8 mouse cellular contexts compared by ENCODE assay signal in the genomic region with DNA sequence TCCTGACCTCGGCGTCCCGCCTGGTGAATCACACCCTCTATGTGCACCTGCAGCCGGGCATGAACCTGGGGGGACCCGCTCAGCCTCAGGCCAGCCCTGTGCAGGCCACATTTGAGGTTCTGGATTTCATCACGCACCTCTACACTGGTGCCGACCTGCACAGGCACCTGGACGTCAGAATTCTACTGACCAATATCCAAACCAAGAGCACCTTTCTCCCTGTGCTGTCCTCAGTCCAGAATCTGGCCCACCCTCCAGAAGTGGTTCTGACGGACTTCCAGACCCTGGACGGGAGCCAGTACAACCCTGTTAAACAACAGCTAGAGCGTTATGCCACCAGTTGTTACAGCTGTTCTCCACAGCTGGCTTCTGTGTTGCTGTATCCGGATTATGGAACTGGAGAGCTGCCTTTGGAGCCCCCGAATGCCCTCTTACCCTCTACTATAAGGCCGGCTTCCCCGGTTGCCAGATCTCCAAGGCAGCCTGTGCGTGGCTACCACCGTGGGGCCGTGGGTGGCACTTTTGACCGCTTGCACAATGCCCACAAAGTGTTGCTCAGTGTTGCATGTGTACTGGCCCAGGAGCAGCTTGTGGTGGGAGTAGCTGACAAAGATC. TPM values are rescaled to one million over a fixed set of nuclear protein-coding genes. Genes with fewer than 3 reads are reported as not detected.
DNase-seq lines count a peak whose midpoint lies in the region; ATAC-seq lines count a peak whose summit lies in the region.

No protein-coding gene starts in this region.

- DNase-seq in heart, adult 9 months (ENCODE audit: low spot score in 2 of 2) = no peak
- DNase-seq in adrenal gland, postnatal 14 days = peak; percentile 55
- no peak for DNase-seq in hindbrain, embryonic 14.5 days (ENCODE audit: low spot score)
- DNase-seq in yolk sac, embryonic 10.5 days (ENCODE audit: low spot score) = no peak

- ATAC-seq in heart, embryonic 11.5 days (replicated peaks; ENCODE audit: insufficient number of reproducible peaks, low FRiP score, low TSS enrichment) = no peak
- ATAC-seq in hindbrain, embryonic 14.5 days (ENCODE audit: low FRiP score) = no peak
- no peak for ATAC-seq in liver, embryonic 12.5 days
- ATAC-seq in stomach, embryonic 16.5 days (ENCODE audit: insufficient read depth, low FRiP score) = 0 out of 2 replicates have a peak, but pooled peaks have one; percentile 1
- ATAC-seq in megakaryocyte-erythroid progenitor cell, adult 5-6 weeks (replicated peaks; ENCODE audit: low FRiP score, low TSS enrichment, poor library complexity, severe bottlenecking) = no peak

- H3K9ac ChIP-seq in heart, embryonic 11.5 days (ENCODE audit: low read depth, low read length) = peak overlapping the region; percentile 90
- H3K9ac ChIP-seq in hindbrain, embryonic 14.5 days = peak overlapping the region; percentile 88
- H3K9ac ChIP-seq in liver, embryonic 12.5 days = peak overlapping the region; percentile 86
- H3K9ac ChIP-seq in stomach, embryonic 16.5 days (ENCODE audit: low read length) = peak overlapping the region; percentile 94

- H3K36me3 ChIP-seq in heart, embryonic 11.5 days (ENCODE audit: control insufficient read depth, insufficient read depth, low read length) = peaks cover 7% of the 10 kb centered on the region; the same call in 1 of the 2 replicates
- H3K36me3 ChIP-seq in hindbrain, embryonic 14.5 days (replicated peaks; ENCODE audit: control insufficient read depth, insufficient read depth) = peaks cover 8% of the 10 kb centered on the region; the same call in 1 of the 2 replicates
- peaks cover 16% of the 10 kb centered on the region for H3K36me3 ChIP-seq in liver, embryonic 12.5 days
- no peaks in the 10 kb centered on the region for H3K36me3 ChIP-seq in stomach, embryonic 16.5 days (ENCODE audit: control insufficient read depth, insufficient read depth, low read length)

- peak overlapping the region; percentile 88 for H3K4me2 ChIP-seq in heart, embryonic 11.5 days
- H3K4me2 ChIP-seq in hindbrain, embryonic 14.5 days (replicated peaks) = peak overlapping the region; percentile 92
- peak overlapping the region; percentile 95 for H3K4me2 ChIP-seq in liver, embryonic 12.5 days
- H3K4me2 ChIP-seq in stomach, embryonic 16.5 days (ENCODE audit: low read depth, low read length) = peak overlapping the region; percentile 98

- peaks cover 29% of the 10 kb centered on the region for H3K4me1 ChIP-seq in heart, embryonic 11.5 days (ENCODE audit: control insufficient read depth, insufficient read depth, low read length)
- peaks cover 33% of the 10 kb centered on the region for H3K4me1 ChIP-seq in hindbrain, embryonic 14.5 days (replicated peaks; ENCODE audit: control insufficient read depth, insufficient read depth, low read length)
- peaks cover 69% of the 10 kb centered on the region for H3K4me1 ChIP-seq in liver, embryonic 12.5 days
- H3K4me1 ChIP-seq in stomach, embryonic 16.5 days (ENCODE audit: control insufficient read depth, insufficient read depth, low read length) = peaks cover 40% of the 10 kb centered on the region

- H3K9me3 ChIP-seq in heart, embryonic 11.5 days (replicated peaks; ENCODE audit: control insufficient read depth, low read length) = no peaks in the 10 kb centered on the region
- H3K9me3 ChIP-seq in hindbrain, embryonic 14.5 days (ENCODE audit: control insufficient read depth, low read length) = no peaks in the 10 kb centered on the region
- H3K9me3 ChIP-seq in liver, embryonic 12.5 days (replicated peaks) = no peaks in the 10 kb centered on the region
- H3K9me3 ChIP-seq in stomach, embryonic 16.5 days (replicated peaks; ENCODE audit: control insufficient read depth, low read length) = no peaks in the 10 kb centered on the region

- peak overlapping the region; percentile 74 for H3K4me3 ChIP-seq in heart, embryonic 11.5 days (ENCODE audit: low read depth, low read length)
- H3K4me3 ChIP-seq in hindbrain, embryonic 14.5 days (replicated peaks; ENCODE audit: low read length) = peak overlapping the region; percentile 67
- H3K4me3 ChIP-seq in liver, embryonic 12.5 days = peak overlapping the region; percentile 78
- peak overlapping the region; percentile 87 for H3K4me3 ChIP-seq in stomach, embryonic 16.5 days (replicated peaks; ENCODE audit: low read length)

- H3K27ac ChIP-seq in heart, embryonic 11.5 days (ENCODE audit: low read depth, low read length) = peak overlapping the region; percentile 83
- H3K27ac ChIP-seq in hindbrain, embryonic 14.5 days = peak overlapping the region; percentile 85
- H3K27ac ChIP-seq in liver, embryonic 12.5 days = peak overlapping the region; percentile 93
- H3K27ac ChIP-seq in stomach, embryonic 16.5 days (ENCODE audit: low read length) = peak overlapping the region; percentile 94

- peaks cover 33% of the 10 kb centered on the region for H3K27me3 ChIP-seq in heart, embryonic 11.5 days (ENCODE audit: control insufficient read depth, insufficient read depth, low read length)
- H3K27me3 ChIP-seq in hindbrain, embryonic 14.5 days (ENCODE audit: control insufficient read depth, insufficient read depth, low read length) = peaks cover 33% of the 10 kb centered on the region
- H3K27me3 ChIP-seq in liver, embryonic 12.5 days (replicated peaks) = peaks cover 36% of the 10 kb centered on the region
- H3K27me3 ChIP-seq in stomach, embryonic 16.5 days (ENCODE audit: control insufficient read depth, insufficient read depth, low read length) = peaks cover 28% of the 10 kb centered on the region

- 40% methylated on average over 19 of the region's 19 CpGs for WGBS in heart, embryonic 11.5 days (ENCODE audit: insufficient replicate concordance)
- 37% methylated on average over 19 of the region's 19 CpGs for WGBS in hindbrain, embryonic 14.5 days
- WGBS in liver, embryonic 12.5 days (ENCODE audit: insufficient replicate concordance) = 32% methylated on average over 19 of the region's 19 CpGs
- WGBS in stomach, embryonic 16.5 days = 26% methylated on average over 19 of the region's 19 CpGs

RNA-seq across cellular contexts. Expression of a gene that starts 0.8 kb away (rescaled TPM):
- 29.6 and 34.3 TPM in 2 replicates for polyA plus RNA-seq in heart, embryonic 11.5 days (2014; fragmentation: Nextera tagmentation; extraction: Ambion mirVana)
- 87.7 and 97.6 TPM in 2 replicates for total RNA-seq in adrenal gland, postnatal 14 days (2021)
- polyA plus RNA-seq in hindbrain, embryonic 14.5 days (2014; fragmentation: Nextera tagmentation; extraction: Ambion mirVana) = 37.2 and 45.3 TPM in 2 replicates
- polyA plus RNA-seq in liver, embryonic 12.5 days (2016; fragmentation: Nextera tagmentation; extraction: Ambion mirVana) = 26.4 and 28.5 TPM in 2 replicates
- 38.9 and 41.8 TPM in 2 replicates for polyA plus RNA-seq in stomach, embryonic 16.5 days (2015; fragmentation: Nextera tagmentation; extraction: Ambion mirVana)
- 27.3 and 30.7 TPM in 2 replicates for total RNA-seq in megakaryocyte-erythroid progenitor cell, adult 5-6 weeks (2014; fragmentation: Nextera tagmentation)
- 15.1 and 17.2 TPM in 2 replicates for total RNA-seq in megakaryocyte-erythroid progenitor cell, adult 5-6 weeks (2017)

RNA-seq across cellular contexts. Expression of a gene that starts 3.9 kb away (rescaled TPM):
- polyA plus RNA-seq in heart, embryonic 11.5 days (2014; fragmentation: Nextera tagmentation; extraction: Ambion mirVana) = 34.5 and 36.0 TPM in 2 replicates
- 39.8 and 45.9 TPM in 2 replicates for total RNA-seq in adrenal gland, postnatal 14 days (2021)
- 84.0 and 86.6 TPM in 2 replicates for polyA plus RNA-seq in hindbrain, embryonic 14.5 days (2014; fragmentation: Nextera tagmentation; extraction: Ambion mirVana)
- polyA plus RNA-seq in liver, embryonic 12.5 days (2016; fragmentation: Nextera tagmentation; extraction: Ambion mirVana) = 34.9 and 35.7 TPM in 2 replicates
- polyA plus RNA-seq in stomach, embryonic 16.5 days (2015; fragmentation: Nextera tagmentation; extraction: Ambion mirVana) = 57.4 and 60.5 TPM in 2 replicates
- 46.8 and 53.3 TPM in 2 replicates for total RNA-seq in megakaryocyte-erythroid progenitor cell, adult 5-6 weeks (2014; fragmentation: Nextera tagmentation)
- total RNA-seq in megakaryocyte-erythroid progenitor cell, adult 5-6 weeks (2017) = 34.5 and 74.8 TPM in 2 replicates

RNA-seq across cellular contexts. Expression of a gene that starts 5.0 kb away (rescaled TPM):
- polyA plus RNA-seq in heart, embryonic 11.5 days (2014; fragmentation: Nextera tagmentation; extraction: Ambion mirVana) = 0.11 TPM in 1 of 2 replicates, not detected in the other
- total RNA-seq in adrenal gland, postnatal 14 days (2021) = 0.85 and 1.2 TPM in 2 replicates
- polyA plus RNA-seq in hindbrain, embryonic 14.5 days (2014; fragmentation: Nextera tagmentation; extraction: Ambion mirVana) = 0.31 TPM in 1 of 2 replicates, not detected in the other
- polyA plus RNA-seq in liver, embryonic 12.5 days (2016; fragmentation: Nextera tagmentation; extraction: Ambion mirVana) = 0.08 TPM in 1 of 2 replicates, not detected in the other
- 0.30 TPM in 1 of 2 replicates, not detected in the other for polyA plus RNA-seq in stomach, embryonic 16.5 days (2015; fragmentation: Nextera tagmentation; extraction: Ambion mirVana)
- total RNA-seq in megakaryocyte-erythroid progenitor cell, adult 5-6 weeks (2014; fragmentation: Nextera tagmentation) = not detected in 2 replicates
- total RNA-seq in megakaryocyte-erythroid progenitor cell, adult 5-6 weeks (2017) = not detected in 2 replicates

RNA-seq across cellular contexts. Expression of a gene that starts 12.0 kb away (rescaled TPM):
- 23.1 and 27.5 TPM in 2 replicates for polyA plus RNA-seq in heart, embryonic 11.5 days (2014; fragmentation: Nextera tagmentation; extraction: Ambion mirVana)
- 6.6 and 8.8 TPM in 2 replicates for total RNA-seq in adrenal gland, postnatal 14 days (2021)
- 16.4 and 20.7 TPM in 2 replicates for polyA plus RNA-seq in hindbrain, embryonic 14.5 days (2014; fragmentation: Nextera tagmentation; extraction: Ambion mirVana)
- polyA plus RNA-seq in liver, embryonic 12.5 days (2016; fragmentation: Nextera tagmentation; extraction: Ambion mirVana) = 28.2 and 28.3 TPM in 2 replicates
- 21.4 and 23.4 TPM in 2 replicates for polyA plus RNA-seq in stomach, embryonic 16.5 days (2015; fragmentation: Nextera tagmentation; extraction: Ambion mirVana)
- total RNA-seq in megakaryocyte-erythroid progenitor cell, adult 5-6 weeks (2014; fragmentation: Nextera tagmentation) = 26.2 and 65.9 TPM in 2 replicates
- 38.0 and 79.3 TPM in 2 replicates for total RNA-seq in megakaryocyte-erythroid progenitor cell, adult 5-6 weeks (2017)

RNA-seq across cellular contexts. Expression of a gene that starts 13.4 kb away (rescaled TPM):
- polyA plus RNA-seq in heart, embryonic 11.5 days (2014; fragmentation: Nextera tagmentation; extraction: Ambion mirVana) = 9.6 and 13.1 TPM in 2 replicates
- 29.6 and 30.8 TPM in 2 replicates for total RNA-seq in adrenal gland, postnatal 14 days (2021)
- polyA plus RNA-seq in hindbrain, embryonic 14.5 days (2014; fragmentation: Nextera tagmentation; extraction: Ambion mirVana) = 10.2 and 11.3 TPM in 2 replicates
- 6.3 and 7.0 TPM in 2 replicates for polyA plus RNA-seq in liver, embryonic 12.5 days (2016; fragmentation: Nextera tagmentation; extraction: Ambion mirVana)
- 17.0 and 17.2 TPM in 2 replicates for polyA plus RNA-seq in stomach, embryonic 16.5 days (2015; fragmentation: Nextera tagmentation; extraction: Ambion mirVana)
- total RNA-seq in megakaryocyte-erythroid progenitor cell, adult 5-6 weeks (2014; fragmentation: Nextera tagmentation) = 1.5 and 4.3 TPM in 2 replicates
- total RNA-seq in megakaryocyte-erythroid progenitor cell, adult 5-6 weeks (2017) = 3.1 and 4.5 TPM in 2 replicates
